Mouse (Mus musculus) liver, adult 2 months (tissue): ENCODE data around the gene Uqcc3.

Source experiments
- CTCF ChIP-seq: fragments of 200-500 bp; IDR thresholded peaks from 2 replicates; pipeline ENCODE4 v1.5.1; 2011; ENCODE audit warnings: low read depth, low read length, control low read depth
- POLR2A ChIP-seq: fragments of 200-500 bp; IDR thresholded peaks from 2 replicates; pipeline ENCODE4 v1.6.1; 2011; ENCODE audit warnings: low read length, control low read depth; ENCODE audit not compliant: insufficient read depth; ENCODE audit errors: extremely low read depth

DNA sequence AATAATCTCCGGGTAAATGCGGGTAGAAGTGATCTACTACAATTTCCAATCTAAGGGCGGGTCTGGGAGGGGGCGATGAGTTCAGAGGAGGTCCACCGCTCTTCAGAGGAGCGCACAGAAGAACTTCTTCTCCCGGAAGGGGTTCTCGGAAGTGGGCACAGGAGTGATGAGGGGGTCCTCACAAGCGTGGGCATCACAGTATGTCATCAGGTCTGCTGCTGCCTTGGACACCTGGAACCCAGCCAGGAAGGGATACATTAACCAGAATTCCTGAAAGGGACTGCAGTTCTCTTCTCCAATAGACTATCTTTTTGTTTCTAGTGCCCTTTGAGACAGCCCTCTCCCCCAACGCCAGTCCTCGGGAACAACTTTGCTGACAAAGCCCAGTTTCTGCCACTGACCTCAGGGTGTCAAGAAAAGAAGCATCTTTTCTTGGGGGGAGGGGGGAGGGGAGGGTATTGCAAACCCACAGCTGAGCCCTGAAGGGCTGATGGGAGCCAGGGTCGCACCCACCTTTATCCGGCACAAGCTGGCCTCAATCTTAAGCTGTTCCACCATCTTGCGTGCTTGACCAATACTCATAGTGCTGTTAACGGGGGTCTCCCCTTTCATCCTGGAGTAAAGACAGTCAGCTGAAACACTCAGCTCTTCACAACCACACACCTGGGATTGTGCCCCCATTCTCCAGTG lies 42.5 kb downstream of the Uqcc3 start:
- TF ChIP-seq CTCF: no peak
- no peak for TF ChIP-seq POLR2A
